Mouse (Mus musculus): ENCODE data around the gene Stac3.

DNA sequence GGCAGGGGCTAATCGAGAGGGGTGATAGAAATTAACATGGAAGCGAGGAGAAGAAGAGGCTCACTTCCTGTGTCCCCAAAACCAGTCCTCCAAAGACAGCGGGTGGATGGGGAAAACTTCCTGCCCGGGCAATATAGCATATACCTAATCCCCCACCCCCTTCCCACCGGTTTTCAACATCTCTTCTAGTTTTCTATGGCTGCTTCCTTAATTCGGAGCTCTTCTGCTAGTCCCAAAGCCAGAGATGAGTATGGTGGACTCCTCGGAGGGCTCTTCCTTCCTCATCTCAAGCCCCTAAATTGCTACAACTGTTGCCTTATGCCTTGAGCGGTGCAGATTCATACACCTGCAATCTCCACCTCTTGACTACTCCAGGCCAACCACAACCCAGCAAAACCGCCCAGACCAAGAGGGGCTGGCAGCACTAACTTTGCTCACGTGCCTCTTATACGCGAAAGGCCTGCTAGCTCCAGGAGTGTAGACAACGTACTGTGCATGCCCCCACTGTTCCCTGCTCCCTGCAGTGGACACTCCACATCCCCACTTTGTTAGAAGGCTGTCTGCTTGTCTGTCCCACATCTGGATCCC, 12.7 kb downstream of the Stac3 start:
- TF ChIP-seq EP300 (IDR thresholded peaks at IDR 0.05; ENCODE audit: low read depth) (no peak), CTCF (IDR thresholded peaks at IDR 0.05; ENCODE audit: low read depth) (no peak)

Measured in liver, embryonic 14.5 days (tissue).